Mouse (Mus musculus): ENCODE results near the gene Cdc37. TPM values are rescaled to one million over a fixed set of nuclear protein-coding genes. Genes with fewer than 3 reads are reported as not detected.

Cdc37 gene
- polyA plus RNA-seq, 1 experiment, result 342 TPM

- Histone ChIP-seq H3K79me3 (ENCODE audit: low read depth) (no peaks in the 10 kb centered on the region), H3K79me2 (ENCODE audit: control insufficient read depth, insufficient read depth) (no peaks in the 10 kb centered on the region), H3K27me3 (ENCODE audit: control insufficient read depth, insufficient read depth, insufficient read length) (no peaks in the 10 kb centered on the region), H3ac (ENCODE audit: control insufficient read depth, insufficient read length, low read depth) (no peak overlapping the region), H3K36me3 (ENCODE audit: control insufficient read depth, insufficient read depth) (peaks cover 4% of the 10 kb centered on the region), H3K4me3 (ENCODE audit: insufficient read depth, poor library complexity, severe bottlenecking) (no peak overlapping the region)
- TF ChIP-seq MYOD1 (IDR thresholded peaks at IDR 0.05; ENCODE audit: control insufficient read depth, insufficient read length, low read depth), result no peak
- no peak for TF ChIP-seq CEBPB (IDR thresholded peaks at IDR 0.05; ENCODE audit: low read depth)
- TF ChIP-seq CTCF (IDR thresholded peaks at IDR 0.05; ENCODE audit: control insufficient read depth, insufficient read depth, insufficient read length), result no peak
- TF ChIP-seq FOSL1 (IDR thresholded peaks at IDR 0.05; ENCODE audit: insufficient read depth, low read length, poor library complexity, severe bottlenecking), result no peak
- no peak for TF ChIP-seq MYOG (IDR thresholded peaks at IDR 0.05; ENCODE audit: control insufficient read depth, extremely low read depth, insufficient read length)
- no peak for TF ChIP-seq MAX (IDR thresholded peaks at IDR 0.05)
Observed at GRCm38 (mm10) chr9:21121483-21121882, 28.3 kb downstream of the Cdc37 start.

- TF ChIP-seq USF1 (IDR thresholded peaks at IDR 0.05; ENCODE audit: low read depth), result peak; percentile 65
- TF ChIP-seq MYOG (IDR thresholded peaks at IDR 0.05; ENCODE audit: control insufficient read depth, extremely low read depth, insufficient read length), result no peak
- no peak for TF ChIP-seq CEBPB (IDR thresholded peaks at IDR 0.05; ENCODE audit: low read depth)
- no peak for TF ChIP-seq CTCF (IDR thresholded peaks at IDR 0.05; ENCODE audit: control insufficient read depth, insufficient read depth, insufficient read length)
- TF ChIP-seq MYOD1 (IDR thresholded peaks at IDR 0.05; ENCODE audit: control insufficient read depth, insufficient read length, low read depth), result peak; percentile 73
- Histone ChIP-seq H3K79me2 (ENCODE audit: control insufficient read depth, insufficient read depth) (no peaks in the 10 kb centered on the region), H3ac (ENCODE audit: control insufficient read depth, insufficient read length, low read depth) (no peak overlapping the region), H3K36me3 (ENCODE audit: control insufficient read depth, insufficient read depth) (peaks cover 4% of the 10 kb centered on the region), H3K79me3 (ENCODE audit: low read depth) (no peaks in the 10 kb centered on the region), H3K27me3 (ENCODE audit: control insufficient read depth, insufficient read depth, insufficient read length) (no peaks in the 10 kb centered on the region), H3K4me3 (ENCODE audit: insufficient read depth, poor library complexity, severe bottlenecking) (no peak overlapping the region)
Observed at GRCm38 (mm10) chr9:21117073-21117472, 32.7 kb downstream of the Cdc37 start.

- Histone ChIP-seq H3K36me3 (ENCODE audit: control insufficient read depth, insufficient read depth) (peaks cover 3% of the 10 kb centered on the region), H3K79me3 (ENCODE audit: low read depth) (no peaks in the 10 kb centered on the region), H3K4me3 (ENCODE audit: insufficient read depth, poor library complexity, severe bottlenecking) (no peak overlapping the region), H3ac (ENCODE audit: control insufficient read depth, insufficient read length, low read depth) (no peak overlapping the region), H3K27me3 (ENCODE audit: control insufficient read depth, insufficient read depth, insufficient read length) (no peaks in the 10 kb centered on the region), H3K79me2 (ENCODE audit: control insufficient read depth, insufficient read depth) (no peaks in the 10 kb centered on the region)
- TF ChIP-seq MYOD1 (IDR thresholded peaks at IDR 0.05; ENCODE audit: control insufficient read depth, insufficient read length, low read depth) (no peak), CEBPB (IDR thresholded peaks at IDR 0.05; ENCODE audit: low read depth) (no peak), USF1 (IDR thresholded peaks at IDR 0.05; ENCODE audit: low read depth) (no peak), MAX (IDR thresholded peaks at IDR 0.05) (no peak), FOSL1 (IDR thresholded peaks at IDR 0.05; ENCODE audit: insufficient read depth, low read length, poor library complexity, severe bottlenecking) (no peak), CTCF (IDR thresholded peaks at IDR 0.05; ENCODE audit: control insufficient read depth, insufficient read depth, insufficient read length) (no peak), MYOG (IDR thresholded peaks at IDR 0.05; ENCODE audit: control insufficient read depth, extremely low read depth, insufficient read length) (no peak)
Observed at GRCm38 (mm10) chr9:21115105-21115504, 34.7 kb downstream of the Cdc37 start.

GRCm38 (mm10) chr9:21114190-21114589, 35.6 kb downstream of the Cdc37 start:
- TF ChIP-seq USF1 (IDR thresholded peaks at IDR 0.05; ENCODE audit: low read depth), result no peak
- TF ChIP-seq MAX (IDR thresholded peaks at IDR 0.05), result no peak
- no peak for TF ChIP-seq CTCF (IDR thresholded peaks at IDR 0.05; ENCODE audit: control insufficient read depth, insufficient read depth, insufficient read length)
- TF ChIP-seq MYOG (IDR thresholded peaks at IDR 0.05; ENCODE audit: control insufficient read depth, extremely low read depth, insufficient read length), result no peak
- no peak for TF ChIP-seq CEBPB (IDR thresholded peaks at IDR 0.05; ENCODE audit: low read depth)
- TF ChIP-seq FOSL1 (IDR thresholded peaks at IDR 0.05; ENCODE audit: insufficient read depth, low read length, poor library complexity, severe bottlenecking), result no peak
- TF ChIP-seq MYOD1 (IDR thresholded peaks at IDR 0.05; ENCODE audit: control insufficient read depth, insufficient read length, low read depth), result no peak

GRCm38 (mm10) chr9:21113751-21114150, 36.0 kb downstream of the Cdc37 start:
- no peaks in the 10 kb centered on the region for H3K79me2 ChIP-seq (ENCODE audit: control insufficient read depth, insufficient read depth)
- TF ChIP-seq MAX (IDR thresholded peaks at IDR 0.05) (no peak), MYOD1 (IDR thresholded peaks at IDR 0.05; ENCODE audit: control insufficient read depth, insufficient read length, low read depth) (no peak), CEBPB (IDR thresholded peaks at IDR 0.05; ENCODE audit: low read depth) (no peak), USF1 (IDR thresholded peaks at IDR 0.05; ENCODE audit: low read depth) (no peak), MYOG (IDR thresholded peaks at IDR 0.05; ENCODE audit: control insufficient read depth, extremely low read depth, insufficient read length) (no peak), FOSL1 (IDR thresholded peaks at IDR 0.05; ENCODE audit: insufficient read depth, low read length, poor library complexity, severe bottlenecking) (no peak), CTCF (IDR thresholded peaks at IDR 0.05; ENCODE audit: control insufficient read depth, insufficient read depth, insufficient read length) (no peak)

More at GRCm38 (mm10) chr9:21114190-21114589, 35.6 kb downstream of the Cdc37 start:
- H3ac ChIP-seq (ENCODE audit: control insufficient read depth, insufficient read length, low read depth), result no peak overlapping the region
- no peaks in the 10 kb centered on the region for H3K27me3 ChIP-seq (ENCODE audit: control insufficient read depth, insufficient read depth, insufficient read length)
- no peak overlapping the region for H3K4me3 ChIP-seq (ENCODE audit: insufficient read depth, poor library complexity, severe bottlenecking)
- no peaks in the 10 kb centered on the region for H3K79me3 ChIP-seq (ENCODE audit: low read depth)
- no peaks in the 10 kb centered on the region for H3K79me2 ChIP-seq (ENCODE audit: control insufficient read depth, insufficient read depth)
- no peaks in the 10 kb centered on the region for H3K36me3 ChIP-seq (ENCODE audit: control insufficient read depth, insufficient read depth)

More at GRCm38 (mm10) chr9:21113751-21114150, 36.0 kb downstream of the Cdc37 start:
- no peak overlapping the region for H3K4me3 ChIP-seq (ENCODE audit: insufficient read depth, poor library complexity, severe bottlenecking)
- H3K27me3 ChIP-seq (ENCODE audit: control insufficient read depth, insufficient read depth, insufficient read length), result no peaks in the 10 kb centered on the region
- no peaks in the 10 kb centered on the region for H3K36me3 ChIP-seq (ENCODE audit: control insufficient read depth, insufficient read depth)
- no peaks in the 10 kb centered on the region for H3K79me3 ChIP-seq (ENCODE audit: low read depth)
- H3ac ChIP-seq (ENCODE audit: control insufficient read depth, insufficient read length, low read depth), result no peak overlapping the region
